Mouse (Mus musculus) heart, adult 9 months (tissue): Measurements from ENCODE around the gene Gp1bb.

ENCODE experiments used
- DNase-seq, 2 experiments: peaks; one replicate each; pipeline ENCODE4 v3.0.0; 2022; ENCODE audit warnings: low spot score in 2 of 2

Gp1bb gene

DNA sequence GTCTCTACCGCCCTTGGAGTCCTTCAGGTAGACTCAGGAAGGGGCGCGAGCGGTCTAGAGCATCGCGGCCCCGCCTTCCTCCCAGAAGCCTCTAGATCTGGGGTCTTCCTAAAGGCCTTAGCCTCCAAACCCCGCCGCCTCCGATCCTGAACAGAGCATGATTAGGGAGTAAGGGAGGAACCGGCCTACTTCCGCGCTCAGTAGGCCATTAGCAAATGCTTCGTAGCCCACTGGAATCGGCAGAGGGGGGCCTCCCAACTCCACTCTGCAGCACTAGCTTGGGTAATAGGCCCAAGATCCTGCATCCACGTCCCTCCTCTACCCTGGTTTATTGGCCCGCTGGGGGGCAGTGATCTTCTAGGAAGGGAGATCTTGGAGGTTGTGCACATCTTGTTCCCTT is at the start of gene Gp1bb:
TSS of gene Gp1bb (minus strand) at position 385 of the 400 bp plus-strand sequence.
- DNase-seq: no peak

GRCm38 (mm10) chr16:18669914-18670313 is 47.7 kb upstream of the Gp1bb start:
- no peak for DNase-seq

DNA sequence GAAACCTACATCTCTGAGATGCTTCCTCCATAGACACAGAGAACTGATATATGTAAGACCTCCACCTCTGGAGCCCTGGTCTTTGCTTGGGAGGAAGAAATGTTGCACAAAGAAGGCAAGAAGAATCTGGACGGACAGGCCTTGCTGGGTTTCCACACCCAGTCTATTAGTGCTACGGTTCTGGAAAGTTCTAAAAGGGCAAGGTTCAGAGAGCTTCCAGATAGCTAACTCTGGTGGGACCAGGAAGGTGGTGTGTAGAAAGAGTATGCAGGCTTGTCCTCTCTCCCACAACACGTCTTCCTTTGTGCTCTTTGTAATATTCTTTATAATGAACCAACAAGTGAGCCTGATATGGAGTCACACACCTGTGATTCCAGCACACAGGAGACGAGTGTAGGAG is 36.4 kb upstream of the Gp1bb start:
- no peak for DNase-seq

GRCm38 (mm10) chr16:18655372-18656098 is 33.3 kb upstream of the Gp1bb start:
- DNase-seq: no peak

DNA sequence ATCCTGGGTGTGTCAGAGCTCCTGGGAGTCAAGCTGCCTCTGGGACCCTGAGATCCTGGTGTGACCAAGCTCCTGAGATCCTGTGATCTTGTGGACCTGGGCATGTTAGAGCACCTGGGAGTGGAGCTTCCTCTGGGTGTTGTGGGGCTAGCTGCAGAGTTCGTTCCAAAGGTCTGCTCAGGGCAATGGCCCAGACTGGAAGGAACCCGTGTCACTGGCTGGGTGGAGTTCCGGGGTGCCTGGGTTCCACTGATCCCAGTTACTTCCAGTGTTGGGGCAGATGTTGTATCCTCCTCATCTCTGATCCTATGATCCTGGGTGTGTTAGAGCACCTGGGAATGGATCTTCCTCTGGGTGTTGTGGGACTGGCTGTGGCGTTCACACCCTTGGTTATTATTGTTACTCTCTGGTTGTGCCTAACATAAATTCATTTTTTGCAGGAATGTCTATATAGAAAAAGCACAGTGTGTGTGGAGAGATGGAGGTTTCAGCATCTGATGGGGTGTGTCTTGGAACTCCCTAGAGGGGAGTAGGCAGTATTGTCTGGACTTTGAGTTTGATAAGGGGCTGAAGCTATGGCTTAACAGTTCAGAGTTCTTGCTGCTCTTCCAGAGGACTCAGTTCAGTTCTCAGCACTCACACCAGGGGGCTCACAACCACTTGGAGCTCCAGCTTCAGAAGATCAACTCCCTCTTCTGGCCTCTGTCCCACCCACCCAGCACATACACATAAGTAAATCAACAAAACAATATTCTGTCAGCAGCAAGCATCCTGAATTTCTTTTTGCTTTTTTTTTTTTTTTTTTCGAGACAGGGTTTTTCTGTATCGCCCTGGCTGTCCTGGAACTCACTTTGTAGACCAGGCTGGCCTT is 31.3 kb upstream of the Gp1bb start:
- DNase-seq: no peak

DNA sequence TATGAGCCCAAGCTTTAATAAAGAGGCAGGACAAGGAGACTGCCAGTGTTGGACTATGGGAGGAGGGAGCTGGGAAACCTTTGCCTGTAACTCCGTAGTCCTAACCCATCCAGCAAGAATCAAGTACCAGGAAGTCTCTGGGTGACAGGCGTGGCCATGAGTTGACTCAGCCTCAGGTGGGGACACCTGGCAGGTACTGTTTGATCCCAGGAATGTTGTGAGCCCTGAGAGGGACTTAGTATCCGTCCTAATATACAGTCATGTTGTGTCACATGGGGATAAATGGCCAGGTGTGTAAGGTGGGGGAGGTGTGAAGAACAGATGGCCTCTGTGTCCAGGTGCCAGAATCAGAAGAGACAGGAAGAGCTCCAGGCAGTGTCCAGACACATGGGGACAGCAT is 26.9 kb upstream of the Gp1bb start:
- DNase-seq: no peak

DNA sequence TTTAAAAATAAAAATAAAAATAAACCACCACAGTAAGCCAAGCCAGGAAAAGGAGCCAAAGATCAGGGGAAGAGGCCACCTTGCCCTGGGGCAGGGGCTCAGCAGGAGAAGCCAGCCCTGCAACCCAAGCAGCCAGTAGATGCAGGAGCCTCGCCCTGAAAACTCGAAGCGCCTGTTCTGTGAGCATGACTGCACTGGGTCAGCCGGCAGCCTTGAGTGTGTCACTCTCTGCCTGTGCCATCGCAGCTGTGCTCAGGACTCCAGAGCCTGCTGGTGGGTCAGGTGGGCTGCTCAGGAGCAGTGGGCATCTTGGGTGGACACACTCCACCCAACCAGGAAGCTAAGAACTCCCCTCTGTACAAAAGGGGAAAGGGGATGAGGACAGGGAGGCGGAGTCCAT is 23.1 kb upstream of the Gp1bb start:
- DNase-seq: no peak

GRCm38 (mm10) chr16:18644485-18644884 is 22.3 kb upstream of the Gp1bb start:
- no peak for DNase-seq

DNA sequence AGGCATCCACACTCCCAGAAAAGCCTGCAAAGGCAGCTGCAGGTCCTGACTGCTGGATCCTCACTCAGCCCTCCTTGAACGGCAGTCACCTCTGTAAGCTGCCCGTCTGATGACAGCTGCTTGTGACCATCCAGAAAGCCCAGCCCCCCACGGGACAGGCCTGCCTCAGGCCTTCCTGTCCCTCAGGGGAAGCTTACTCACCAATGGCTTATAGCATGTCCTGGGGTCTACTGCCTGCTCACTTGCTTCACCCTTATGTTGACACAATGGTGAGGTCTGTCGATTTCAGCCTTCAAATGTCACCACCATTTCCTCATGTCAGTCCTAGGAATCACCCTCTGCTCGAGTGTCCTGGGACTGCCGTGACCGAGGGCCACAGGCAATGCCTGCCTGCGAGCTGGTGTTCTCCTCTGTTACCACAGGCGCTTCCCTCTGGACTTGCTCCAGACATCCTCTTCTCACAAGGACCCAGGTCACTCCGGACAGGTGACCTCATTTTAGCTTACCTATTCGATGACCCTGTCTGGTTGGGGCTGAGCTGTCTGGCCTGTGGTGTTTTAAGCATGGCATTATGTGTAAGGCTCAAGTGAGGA is 21.3 kb upstream of the Gp1bb start:
- no peak for DNase-seq

DNA sequence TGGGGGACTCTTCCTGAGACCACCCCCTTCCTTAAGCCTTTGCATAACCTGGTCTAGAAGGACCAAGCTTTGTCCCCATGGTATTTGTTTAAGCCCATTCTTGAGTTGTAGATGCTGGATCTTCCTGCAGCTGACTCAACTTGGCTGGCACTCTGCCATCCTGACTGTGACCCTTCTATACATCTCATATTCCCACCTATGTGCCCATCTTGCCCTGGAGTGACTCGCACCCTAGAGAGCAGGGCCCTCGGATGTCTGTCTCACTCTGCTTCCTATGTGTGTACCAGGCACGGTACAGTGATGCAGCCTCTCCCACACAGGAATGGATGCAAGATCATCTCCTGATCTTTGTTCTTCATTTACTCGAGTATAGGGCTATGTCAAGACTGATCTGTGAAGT is 20.7 kb upstream of the Gp1bb start:
- no peak for DNase-seq

- DNase-seq: no peak
Observed at GRCm38 (mm10) chr16:18642291-18642690, 20.1 kb upstream of the Gp1bb start.

- DNase-seq: no peak
Observed at GRCm38 (mm10) chr16:18639382-18639929, 17.3 kb upstream of the Gp1bb start.

DNA sequence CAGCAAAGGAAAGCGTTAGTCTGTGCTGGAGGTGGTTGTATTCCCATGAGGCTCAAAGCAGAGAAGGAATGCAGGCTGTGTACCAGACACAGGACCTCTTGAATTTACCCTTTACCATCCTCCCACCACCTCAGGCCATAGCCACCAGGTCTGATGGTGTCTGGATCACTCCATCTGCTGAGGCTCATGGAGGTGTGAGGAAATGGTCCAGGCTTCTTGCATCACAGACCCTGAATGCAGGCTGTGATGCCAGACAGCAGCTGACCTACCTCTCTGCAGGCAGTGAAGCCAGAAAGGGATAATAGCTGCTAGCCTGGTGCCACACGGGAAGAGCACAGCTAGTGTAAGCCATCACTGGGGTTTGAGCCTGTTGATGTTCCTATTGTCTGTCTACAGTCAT is 16.2 kb upstream of the Gp1bb start:
- no peak for DNase-seq

- no peak for DNase-seq
Observed at GRCm38 (mm10) chr16:18636804-18637203, 14.6 kb upstream of the Gp1bb start.

DNA sequence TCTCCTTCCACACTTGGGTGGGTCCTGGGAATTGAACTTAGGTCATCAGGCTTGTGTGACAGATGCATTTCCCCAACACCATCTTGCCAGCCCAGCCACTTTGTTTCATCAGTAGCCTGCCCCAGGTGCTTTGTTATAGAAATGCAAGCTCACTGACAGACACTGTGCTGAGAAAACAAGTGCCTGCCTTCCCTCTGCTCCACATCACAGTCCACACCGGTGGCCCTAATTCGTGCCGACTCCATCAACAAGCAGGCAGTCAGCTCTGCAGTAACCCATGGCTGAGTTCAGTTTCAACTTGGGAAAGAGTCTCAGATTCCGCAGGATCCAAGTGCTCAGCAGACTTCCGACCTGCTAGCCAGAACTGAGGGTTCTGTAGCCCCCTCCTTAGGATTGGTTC is 14.2 kb upstream of the Gp1bb start:
- DNase-seq: no peak

DNA sequence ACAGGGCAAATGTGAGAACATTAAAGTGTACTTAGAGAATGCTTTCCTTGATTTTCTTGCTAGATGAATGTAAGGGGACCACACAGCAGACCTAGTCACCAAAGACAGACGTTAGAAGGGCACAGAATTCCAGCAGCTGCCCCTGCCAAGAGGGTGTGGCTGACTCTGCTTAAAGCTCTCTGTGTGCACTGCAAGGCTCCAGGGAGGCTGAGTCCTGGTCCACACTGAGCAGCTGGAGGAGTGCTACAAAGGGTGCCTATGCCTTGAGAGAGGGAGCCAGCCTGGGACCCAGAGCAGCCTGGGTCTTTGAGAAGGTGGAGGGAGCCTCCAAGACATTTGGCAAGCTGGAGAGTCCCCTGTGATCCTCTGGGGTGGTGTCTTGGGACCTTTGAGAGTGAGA is 11.1 kb upstream of the Gp1bb start:
- DNase-seq: no peak

DNA sequence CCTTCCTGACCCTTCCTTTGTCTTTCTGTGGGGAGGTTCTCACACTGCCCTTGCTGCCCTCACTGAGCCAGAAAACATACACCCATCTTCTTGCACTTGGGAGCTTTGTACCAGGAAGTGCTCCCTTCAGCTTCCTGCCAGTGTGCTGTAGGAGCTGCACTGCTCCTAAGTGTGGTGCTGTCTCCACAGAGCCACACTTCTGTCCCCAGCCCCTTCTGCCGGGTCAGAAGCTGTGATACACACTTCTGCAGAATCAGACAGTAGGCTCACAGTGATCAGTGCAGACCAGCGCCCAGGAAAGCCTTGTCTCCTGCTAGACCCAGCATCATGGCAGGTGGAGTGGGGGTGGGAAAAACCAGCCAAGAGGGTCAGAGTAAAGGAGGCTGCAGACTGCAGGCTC is 10.6 kb upstream of the Gp1bb start:
- DNase-seq: no peak

GRCm38 (mm10) chr16:18632059-18632458 is 9.9 kb upstream of the Gp1bb start:
- DNase-seq: no peak

DNA sequence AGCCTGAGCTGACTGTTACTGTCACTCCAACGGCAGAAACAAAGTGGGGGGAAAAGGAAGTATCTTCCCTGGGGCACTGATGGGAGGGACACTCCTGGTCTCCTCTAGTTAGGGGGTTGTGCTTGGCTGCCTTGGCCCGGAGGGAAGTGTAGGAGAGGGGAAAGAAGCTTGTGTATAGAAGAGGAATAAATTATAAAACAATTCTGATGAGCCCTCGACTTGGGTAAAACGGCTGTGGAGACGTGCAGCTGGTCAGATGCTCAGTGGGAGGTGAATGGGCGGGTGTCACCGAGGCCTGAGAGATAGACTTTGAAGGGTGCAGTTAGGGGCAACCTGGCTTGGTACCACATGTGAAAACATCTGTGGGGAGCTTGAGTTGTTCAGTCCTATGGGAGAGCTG is 8.9 kb upstream of the Gp1bb start:
- no peak for DNase-seq

DNA sequence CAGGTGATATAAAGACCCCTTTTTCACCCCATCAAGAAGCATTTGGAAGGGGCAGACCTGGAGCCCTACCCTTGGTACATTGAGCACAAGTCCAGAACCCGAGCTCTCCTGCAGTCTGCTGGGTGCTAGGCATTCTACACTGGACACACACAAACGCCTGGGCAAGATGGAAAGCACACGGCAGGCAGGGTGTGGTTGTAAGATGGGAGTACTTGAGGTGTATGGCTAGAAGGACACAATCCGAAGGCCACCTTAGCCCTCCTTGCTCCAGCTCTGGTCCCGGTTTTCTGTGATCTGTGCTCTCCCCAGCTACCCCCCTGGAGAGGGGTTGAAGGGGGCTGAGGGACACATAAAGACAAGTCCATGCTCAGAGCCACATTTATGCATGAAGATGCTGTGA is 8.1 kb upstream of the Gp1bb start:
- no peak for DNase-seq

GRCm38 (mm10) chr16:18629390-18630231 is 7.4 kb upstream of the Gp1bb start, which contains the start of gene Sept5:
Sept5 (minus strand) TSS chr16:18629954.
- DNase-seq: peak; percentile 59 to 61

DNA sequence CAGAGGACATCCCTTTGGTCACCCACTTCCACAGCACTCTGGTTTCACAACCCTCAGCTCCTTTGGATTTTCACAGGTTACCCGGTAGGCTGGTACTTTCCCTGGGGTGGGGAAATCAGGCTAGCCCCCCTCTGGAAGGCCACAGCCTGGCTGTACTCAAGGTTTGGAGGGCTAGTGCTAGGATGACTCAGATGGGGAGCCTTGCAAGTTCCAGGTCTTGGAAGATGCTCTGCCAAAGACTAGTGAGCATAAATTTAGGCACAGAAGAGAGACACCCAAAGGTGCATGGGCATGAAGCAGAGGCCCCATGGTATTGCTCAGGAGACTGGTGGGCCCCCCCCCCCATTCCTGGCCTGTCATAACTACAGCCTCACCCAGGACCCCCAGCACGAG is 6.7 kb upstream of the Gp1bb start:
- no peak for DNase-seq
